Mouse (Mus musculus) hindbrain, postnatal 0 days (tissue): Measurements from ENCODE around the gene Mdga1. TPM values are rescaled to one million over a fixed set of nuclear protein-coding genes. Genes with fewer than 3 reads are reported as not detected.

Experiments used
- ATAC-seq: fragments of 200-750 bp; cut with Nextera tagmentation; 2 replicates; pipeline ENCODE4 v1.8.0; 2017; ENCODE audit warnings: mild to moderate bottlenecking, moderate TSS enrichment, moderate library complexity
- DNase-seq: peaks from one replicate; pipeline ENCODE4 v3.0.0-alpha.2; 2015; ENCODE audit warnings: low spot score
- H3K27ac ChIP-seq: fragments of 300-500 bp; sonication (generic); 2 replicates; pipeline ENCODE4 v1.5.1; 2014; ENCODE audit warnings: mild to moderate bottlenecking
- H3K27me3 ChIP-seq: fragments of 300-500 bp; sonication (generic); 2 replicates; pipeline ENCODE4 v1.6.1; 2014; ENCODE audit warnings: low read length, mixed read lengths; ENCODE audit not compliant: insufficient read depth
- H3K36me3 ChIP-seq: fragments of 300-500 bp; sonication (generic); 2 replicates; pipeline ENCODE4 v1.6.1; 2014; ENCODE audit warnings: low read length, mixed read lengths; ENCODE audit not compliant: insufficient read depth
- H3K4me1 ChIP-seq: fragments of 300-500 bp; sonication (generic); 2 replicates; pipeline ENCODE4 v1.6.1; 2014; ENCODE audit warnings: antibody characterized with exemption, low read length, mixed read lengths; ENCODE audit not compliant: insufficient read depth
- H3K4me2 ChIP-seq: fragments of 300-500 bp; sonication (generic); 2 replicates; pipeline ENCODE4 v1.6.1; 2014; ENCODE audit warnings: low read depth, mild to moderate bottlenecking, low read length, moderate library complexity, mixed read lengths
- H3K4me3 ChIP-seq: fragments of 300-500 bp; sonication (generic); 2 replicates; pipeline ENCODE4 v1.5.1; 2014; ENCODE audit warnings: low read length
- H3K9ac ChIP-seq: fragments of 300-500 bp; sonication (generic); replicated peaks from 2 replicates; pipeline ENCODE4 v1.6.1; 2014; ENCODE audit warnings: mild to moderate bottlenecking, low read length, moderate library complexity, mixed read lengths
- H3K9me3 ChIP-seq: fragments of 300-500 bp; sonication (generic); 2 replicates; pipeline ENCODE4 v1.6.1; 2016; ENCODE audit warnings: low read length, mixed read lengths
- CTCF ChIP-seq: IDR thresholded peaks from 2 replicates; pipeline ENCODE4 v1.5.1; 2016; ENCODE audit warnings: antibody characterized with exemption, control low read depth, low read depth
- WGBS: fragments of 180-500 bp; shearing (Covaris S2); extraction: QIAGEN DNeasy Blood & Tissue Kit; methylation state at CpG from one replicate; pipeline ENCODE4 v1.1.7; 2014; 5-methylcytosine and 5-hydroxymethylcytosine counted together
- polyA plus RNA-seq: library from polyadenylated mRNA; unstranded; fragments of >200 nt; fragmentation: Nextera tagmentation; extraction: Ambion mirVana; gene quantifications from 2 replicates; pipeline ENCODE4 v1.2.1, GENCODE M21; 2015
- total RNA-seq: library from RNA; depleted of rRNA; stranded (reverse); fragments of >200 nt; gene quantifications from 2 replicates; pipeline ENCODE4 v1.2.3, GENCODE M21; 2014

The Mdga1 gene
- total and polyA plus RNA-seq, 2 experiments from 2014 or later: 16.7 to 104 TPM

DNA sequence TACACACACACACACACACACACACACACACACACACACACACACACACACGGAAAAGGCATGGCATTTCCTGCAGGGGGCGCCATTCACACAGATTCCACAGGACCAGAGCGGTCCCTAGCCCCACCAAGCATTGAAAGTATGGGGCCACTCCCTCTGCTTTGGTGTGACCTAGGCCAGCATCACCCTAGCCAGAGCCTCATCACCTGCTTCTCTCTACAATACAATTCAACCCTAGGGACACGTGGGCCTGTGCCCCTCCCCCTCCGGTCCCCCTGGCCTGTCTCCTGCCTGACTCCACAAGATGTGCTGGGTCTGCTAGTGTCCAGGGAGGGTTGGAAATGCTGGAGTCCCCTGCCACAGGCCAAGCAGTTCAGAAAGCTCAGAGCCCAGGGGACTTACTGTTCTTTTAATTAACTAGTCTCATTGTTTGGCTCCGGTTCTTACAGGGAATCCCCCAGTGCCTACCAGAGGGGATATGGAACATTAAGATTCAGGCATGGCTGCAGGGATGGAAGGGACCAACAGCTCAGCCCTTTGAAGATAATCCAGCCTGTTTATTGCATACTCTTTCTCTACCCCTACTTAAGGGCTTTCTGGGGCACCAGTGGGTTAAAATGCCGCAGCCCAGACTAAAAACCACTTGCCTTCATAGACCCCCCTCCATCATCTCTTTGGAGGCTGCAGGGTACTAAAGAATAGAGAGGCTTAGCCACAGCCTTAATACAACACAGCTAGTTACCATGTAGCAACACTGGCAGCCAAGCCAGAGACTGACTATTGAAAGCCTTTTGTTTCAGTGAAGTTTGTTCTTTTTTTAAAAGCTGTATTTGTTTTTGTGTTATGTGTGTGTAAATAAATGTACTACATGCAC, 73.5 kb downstream of the Mdga1 start:
- ATAC-seq (peak; percentile 70), DNase-seq (peak; percentile 67)
- no peak overlapping the region for H3K4me2 ChIP-seq
- no peak overlapping the region for H3K27ac ChIP-seq
- H3K27me3 ChIP-seq: no peaks in the 10 kb centered on the region
- WGBS: 16% methylated on average over 6 of the region's 7 CpGs
- peak; percentile 79 for TF ChIP-seq CTCF
- no peak overlapping the region for H3K4me3 ChIP-seq
- no peaks in the 10 kb centered on the region for H3K9me3 ChIP-seq
- H3K36me3 ChIP-seq: no peaks in the 10 kb centered on the region
- no peaks in the 10 kb centered on the region for H3K4me1 ChIP-seq
- H3K9ac ChIP-seq: no peak overlapping the region

DNA sequence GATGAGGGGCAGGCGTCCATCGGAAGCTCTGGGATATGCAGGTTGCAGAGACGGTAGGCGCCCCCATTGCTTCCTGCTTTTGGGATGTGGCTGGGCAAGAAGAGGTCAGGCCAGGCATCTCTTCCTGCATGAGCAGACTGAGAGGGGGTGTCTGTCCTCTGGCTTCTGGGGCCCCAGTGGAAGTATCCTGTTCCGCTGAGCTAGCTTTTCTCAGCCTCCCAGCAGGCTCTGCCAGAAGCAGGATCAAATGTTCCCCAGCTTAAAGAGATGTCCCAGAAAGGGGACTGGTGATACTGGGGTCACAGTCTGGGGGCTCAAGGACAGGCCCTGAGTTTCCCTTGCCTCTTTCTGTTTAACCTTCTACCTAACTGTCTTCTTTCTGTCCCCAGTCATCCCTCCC, 74.3 kb downstream of the Mdga1 start:
- Histone ChIP-seq H3K4me3 (no peak overlapping the region), H3K27me3 (no peaks in the 10 kb centered on the region), H3K9ac (no peak overlapping the region), H3K4me1 (no peaks in the 10 kb centered on the region), H3K4me2 (no peak overlapping the region), H3K27ac (no peak overlapping the region), H3K9me3 (no peaks in the 10 kb centered on the region), H3K36me3 (no peaks in the 10 kb centered on the region)
- no peak for TF ChIP-seq CTCF
- no peak for DNase-seq
- no peak for ATAC-seq
- 76% methylated on average over 5 of the region's 5 CpGs for WGBS

DNA sequence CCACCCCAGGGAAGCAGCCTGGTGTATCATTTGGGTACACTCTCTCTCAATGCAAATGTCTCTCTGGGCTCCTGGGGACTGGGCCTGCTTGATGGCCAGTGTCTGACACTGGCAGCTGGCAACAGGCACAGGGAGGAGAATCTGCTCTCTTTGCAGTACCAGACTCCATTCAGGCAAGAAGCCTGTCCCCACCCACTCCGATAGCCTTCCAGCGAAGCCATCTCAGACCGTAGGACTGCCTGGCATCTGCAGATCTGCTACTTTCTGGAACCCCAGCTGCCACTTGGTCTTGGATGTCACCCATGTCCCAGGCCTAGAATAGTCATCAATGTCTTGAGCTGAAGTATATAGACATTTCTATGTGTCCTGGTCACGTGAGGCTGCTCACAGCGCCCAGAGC, 74.9 kb downstream of the Mdga1 start:
- Histone ChIP-seq H3K36me3 (no peaks in the 10 kb centered on the region), H3K27me3 (no peaks in the 10 kb centered on the region), H3K4me2 (no peak overlapping the region), H3K27ac (no peak overlapping the region), H3K4me3 (no peak overlapping the region), H3K9me3 (no peaks in the 10 kb centered on the region), H3K4me1 (peaks cover 3% of the 10 kb centered on the region; the same call in 1 of the 2 replicates), H3K9ac (no peak overlapping the region)
- ATAC-seq (no peak), DNase-seq (peak; percentile 42)
- TF ChIP-seq CTCF: no peak
- 76% methylated on average over 5 of the region's 5 CpGs for WGBS

DNA sequence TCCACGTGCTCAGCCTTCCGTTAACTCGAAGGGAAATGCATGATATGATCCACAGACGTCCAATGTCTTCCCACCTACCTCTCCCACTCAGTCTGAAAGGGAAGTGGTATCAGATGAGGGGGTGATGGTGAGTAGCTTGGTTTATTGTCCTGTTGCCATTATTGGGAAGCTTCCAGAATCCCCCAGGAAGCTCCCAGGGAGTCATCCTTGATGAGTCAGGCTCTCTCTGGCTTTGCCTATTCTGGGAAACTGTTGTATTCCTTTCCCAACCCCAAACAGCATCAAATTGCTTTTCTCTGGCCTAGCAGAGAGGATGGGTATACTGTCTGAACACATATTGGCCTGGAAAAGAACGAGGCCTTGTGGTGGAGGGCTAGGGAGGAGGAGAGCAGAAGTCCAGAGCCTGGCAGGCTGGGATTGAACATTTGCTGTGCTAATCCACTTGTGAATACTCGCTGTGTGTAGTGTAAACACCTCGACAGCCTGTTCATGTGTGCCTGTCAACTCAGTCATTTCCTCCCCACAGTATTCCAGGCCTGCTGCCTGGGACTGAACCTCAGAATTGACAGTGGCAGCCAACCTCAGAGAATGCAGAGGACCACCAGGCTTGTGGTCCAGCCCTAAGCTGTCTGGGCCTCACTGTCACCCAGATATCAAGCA, 79.3 kb downstream of the Mdga1 start:
- Histone ChIP-seq H3K27me3 (no peaks in the 10 kb centered on the region), H3K9me3 (no peaks in the 10 kb centered on the region), H3K4me2 (no peak overlapping the region), H3K4me3 (no peak overlapping the region), H3K36me3 (no peaks in the 10 kb centered on the region), H3K4me1 (peaks cover 19% of the 10 kb centered on the region), H3K27ac (peak overlapping the region; percentile 6; the same call in 1 of the 2 replicates), H3K9ac (no peak overlapping the region)
- WGBS: 54% methylated on average over 7 of the region's 7 CpGs
- no peak for TF ChIP-seq CTCF
- DNase-seq: no peak
- ATAC-seq: no peak

DNA sequence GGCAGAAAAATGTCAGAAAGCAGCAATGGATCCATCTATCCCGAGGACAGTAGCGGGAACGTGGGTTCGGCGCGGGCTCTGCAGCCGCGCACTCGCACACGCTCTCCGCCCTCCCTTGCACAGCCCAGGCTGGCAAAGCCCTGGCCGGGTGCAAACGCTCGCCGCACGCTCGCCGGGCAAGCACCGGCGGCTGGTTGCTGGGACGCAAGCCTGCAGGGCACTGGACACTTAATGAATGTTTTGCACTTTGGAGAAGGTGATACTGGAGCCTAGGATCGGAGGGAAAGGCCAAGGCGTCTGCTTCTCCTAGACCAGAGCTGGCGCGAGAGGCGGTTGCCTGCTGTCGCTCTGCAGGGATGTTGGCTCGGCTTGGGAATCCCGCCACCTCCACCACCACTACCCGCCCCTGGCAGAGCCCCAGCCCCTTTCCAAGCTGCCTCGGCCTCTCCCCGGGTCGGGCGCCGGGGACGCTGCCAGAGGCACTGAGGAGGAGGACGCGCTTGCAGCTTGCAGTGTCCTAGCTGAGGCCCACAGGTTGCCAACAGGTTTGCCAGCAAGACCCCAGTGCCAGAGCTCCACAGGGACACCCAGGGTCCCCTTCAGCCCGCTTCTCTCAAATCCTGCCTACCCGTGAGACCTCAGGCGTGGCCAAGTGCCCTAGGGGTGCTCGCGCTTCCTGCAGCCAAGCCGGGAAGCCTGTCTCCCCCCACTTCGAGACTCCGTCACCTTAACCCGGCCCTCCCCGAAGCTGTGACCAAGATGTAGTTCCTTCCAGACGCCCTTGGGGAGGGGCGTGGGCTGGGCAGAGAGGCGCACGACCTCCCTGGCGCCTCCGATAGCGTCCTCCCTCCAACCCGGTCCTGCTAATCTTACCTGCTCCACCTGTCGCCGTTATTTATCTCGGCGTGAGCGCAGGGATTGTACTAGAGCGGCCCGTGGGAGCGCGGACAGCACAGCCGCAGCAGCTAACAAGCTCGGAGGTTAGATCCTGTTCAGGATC, 80.6 kb downstream of the Mdga1 start:
- no peaks in the 10 kb centered on the region for H3K9me3 ChIP-seq
- H3K4me1 ChIP-seq: peaks cover 23% of the 10 kb centered on the region

More for the DNA sequence above, 80.6 kb downstream of the Mdga1 start:
- peak; percentile 77 for ATAC-seq
- under 1% methylated on average over 65 of the region's 67 CpGs for WGBS
- H3K9ac ChIP-seq: peak overlapping the region; percentile 59
- no peaks in the 10 kb centered on the region for H3K36me3 ChIP-seq
- TF ChIP-seq CTCF: no peak; the same call in 1 of the 2 replicates
- H3K4me2 ChIP-seq: peak overlapping the region; percentile 93
- H3K27me3 ChIP-seq: no peaks in the 10 kb centered on the region
- peak; percentile 83 for DNase-seq
- peak overlapping the region; percentile 62 for H3K4me3 ChIP-seq
- H3K27ac ChIP-seq: peak overlapping the region; percentile 86
